31 mouse cellular contexts compared by ENCODE assay signal in the genomic region with DNA sequence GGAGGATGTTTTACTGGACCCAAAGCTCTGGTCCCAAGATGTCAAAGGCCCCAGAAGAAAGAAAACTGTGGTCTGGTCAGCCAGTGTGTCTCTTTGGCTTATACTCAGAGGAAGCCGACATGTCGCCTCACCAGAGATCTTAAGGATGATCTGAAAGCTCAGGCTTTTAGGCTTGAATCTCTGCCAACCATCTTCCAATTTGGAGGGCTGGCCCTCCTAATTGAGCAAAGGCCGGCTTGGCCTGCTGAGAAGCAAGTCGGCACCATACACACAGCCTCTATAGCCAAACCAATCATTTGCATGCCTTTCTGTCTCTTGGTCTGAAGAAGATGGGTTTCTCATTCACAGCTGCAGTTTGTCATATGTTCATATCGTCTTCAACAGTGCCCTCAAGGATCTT. TPM values are rescaled to one million over a fixed set of nuclear protein-coding genes. Genes with fewer than 3 reads are reported as not detected.
A peak's percentile ranks its signal among the peaks of the same experiment; 100 is the strongest.
DNase-seq lines count a peak whose midpoint lies in the region; ATAC-seq and TF ChIP-seq lines count a peak whose summit lies in the region.
"Had no signal": no experiment of that assay in that cellular context is flagged by ENCODE, and none has a peak within 500 bp of the region (broad histone marks: within the 10 kb centered on the region; RNA-seq: fewer than 3 reads in every experiment).

No protein-coding gene starts in this region.

- no peak for ATAC-seq in hindbrain, postnatal 0 days
- no peak for ATAC-seq in hindbrain, embryonic 12.5 days (ENCODE audit: low FRiP score)
- no peak for ATAC-seq in forebrain, embryonic 15.5 days (replicated peaks)
- ATAC-seq: activated CD4-positive, CD25-positive, alpha-beta regulatory T cell, adult 4 months; CD4-positive, CD25-positive, alpha-beta regulatory T cell, adult 4 months; intestine, postnatal 0 days; midbrain, embryonic 16.5 days had no signal

- 47% methylated on average over 5 of the region's 5 CpGs for WGBS in hindbrain, postnatal 0 days
- 84% methylated on average over 5 of the region's 5 CpGs for WGBS in hindbrain, embryonic 12.5 days
- WGBS in forebrain, embryonic 15.5 days: 20% methylated on average over 5 of the region's 5 CpGs

- H3K4me3 ChIP-seq in hindbrain, postnatal 0 days (ENCODE audit: low read length): no peak overlapping the region
- H3K4me3 ChIP-seq in hindbrain, embryonic 12.5 days: no peak overlapping the region
- no peak overlapping the region for H3K4me3 ChIP-seq in forebrain, embryonic 15.5 days
- H3K4me3 ChIP-seq: embryonic facial prominence, embryonic 13.5 days; erythroblast, embryonic 14.5 days; hindbrain, embryonic 13.5 days; left cerebral cortex, adult 2 months; limb, embryonic 15.5 days; liver, embryonic 13.5 days; midbrain, embryonic 10.5 days; myocyte; neural tube, embryonic 12.5 days had no signal

- H3K4me1 ChIP-seq in hindbrain, postnatal 0 days (ENCODE audit: insufficient read depth, low read length): peaks cover 4% of the 10 kb centered on the region
- H3K4me1 ChIP-seq in hindbrain, embryonic 12.5 days: peaks cover 15% of the 10 kb centered on the region
- peaks cover 20% of the 10 kb centered on the region for H3K4me1 ChIP-seq in forebrain, embryonic 15.5 days
- H3K4me1 ChIP-seq: liver, embryonic 13.5 days had no signal

- no peak overlapping the region for H3K27ac ChIP-seq in hindbrain, postnatal 0 days
- H3K27ac ChIP-seq in hindbrain, embryonic 12.5 days: no peak overlapping the region
- H3K27ac ChIP-seq in forebrain, embryonic 15.5 days (replicated peaks): no peak overlapping the region
- H3K27ac ChIP-seq: embryonic facial prominence, embryonic 13.5 days; hindbrain, embryonic 13.5 days; left cerebral cortex, adult 2 months; limb, embryonic 15.5 days; liver, embryonic 13.5 days; midbrain, embryonic 10.5 days; neural tube, embryonic 12.5 days had no signal

- no peak for TF ChIP-seq CTCF in hindbrain, postnatal 0 days (IDR thresholded peaks at IDR 0.05; ENCODE audit: low read depth)

- H3K9ac ChIP-seq in hindbrain, postnatal 0 days (replicated peaks; ENCODE audit: low read length): no peak overlapping the region
- H3K9ac ChIP-seq in hindbrain, embryonic 12.5 days: no peak overlapping the region
- H3K9ac ChIP-seq in forebrain, embryonic 15.5 days (replicated peaks): no peak overlapping the region
- H3K9ac ChIP-seq: embryonic facial prominence, embryonic 13.5 days; hindbrain, embryonic 13.5 days; limb, embryonic 15.5 days; liver, embryonic 13.5 days; neural tube, embryonic 12.5 days had no signal

- H3K36me3 ChIP-seq in hindbrain, postnatal 0 days (ENCODE audit: insufficient read depth, low read length): no peaks in the 10 kb centered on the region
- H3K36me3 ChIP-seq in hindbrain, embryonic 12.5 days: no peaks in the 10 kb centered on the region
- no peaks in the 10 kb centered on the region for H3K36me3 ChIP-seq in forebrain, embryonic 15.5 days
- H3K36me3 ChIP-seq: embryonic facial prominence, embryonic 13.5 days; hindbrain, embryonic 13.5 days; limb, embryonic 15.5 days; liver, embryonic 13.5 days; midbrain, embryonic 10.5 days; neural tube, embryonic 12.5 days had no signal

- H3K27me3 ChIP-seq in hindbrain, postnatal 0 days (ENCODE audit: insufficient read depth, low read length): no peaks in the 10 kb centered on the region
- H3K27me3 ChIP-seq in hindbrain, embryonic 12.5 days: 0 out of 2 replicates have a peak, but pooled peaks cover 3% of the 10 kb centered on the region
- H3K27me3 ChIP-seq in forebrain, embryonic 15.5 days: 0 out of 2 replicates have a peak, but pooled peaks cover 6% of the 10 kb centered on the region
- H3K27me3 ChIP-seq: embryonic facial prominence, embryonic 13.5 days; hindbrain, embryonic 13.5 days; limb, embryonic 15.5 days; neural tube, embryonic 12.5 days had no signal

- H3K4me2 ChIP-seq in hindbrain, postnatal 0 days (ENCODE audit: low read depth, low read length): peak overlapping the region; percentile 7; the same call in 1 of the 2 replicates
- H3K4me2 ChIP-seq in hindbrain, embryonic 12.5 days (replicated peaks): no peak overlapping the region
- H3K4me2 ChIP-seq in forebrain, embryonic 15.5 days (replicated peaks): peak overlapping the region; percentile 12; the same call in 1 of the 2 replicates
- H3K4me2 ChIP-seq: embryonic facial prominence, embryonic 13.5 days; heart, embryonic 11.5 days; hindbrain, embryonic 13.5 days; limb, embryonic 15.5 days; liver, embryonic 13.5 days; neural tube, embryonic 12.5 days had no signal

- peak; percentile 55 for DNase-seq in hindbrain, postnatal 0 days (ENCODE audit: low spot score)
- DNase-seq in retina, postnatal 1 day: peak; percentile 66
- no peak for DNase-seq in retina, embryonic 14.5 days (ENCODE audit: low spot score)
- DNase-seq in Muller cell, postnatal 12 days (ENCODE audit: inconsistent ontology term): no peak
- no peak for DNase-seq in thymus, adult 18-20 months
- DNase-seq: adrenal gland, adult 2 months; adrenal gland, postnatal 36 days; cerebellum, adult 8-10 months; gastrocnemius, postnatal 25 days; heart, adult 18-20 months; heart, postnatal 36 days; kidney, adult 9 months; kidney, postnatal 10 days; liver, embryonic 13.5 days; lung, adult 18-20 months; lung, postnatal 10 days had no signal

- no peaks in the 10 kb centered on the region for H3K9me3 ChIP-seq in hindbrain, postnatal 0 days (ENCODE audit: low read length)
- H3K9me3 ChIP-seq in hindbrain, embryonic 12.5 days (replicated peaks): no peaks in the 10 kb centered on the region
- H3K9me3 ChIP-seq in forebrain, embryonic 15.5 days: no peaks in the 10 kb centered on the region
- H3K9me3 ChIP-seq: embryonic facial prominence, embryonic 13.5 days; hindbrain, embryonic 13.5 days; limb, embryonic 15.5 days; liver, embryonic 13.5 days; midbrain, embryonic 10.5 days; neural tube, embryonic 12.5 days had no signal

RNA-seq across cellular contexts. Expression of gene Mylip, which starts 33.2 kb away (rescaled TPM):
- 13.0 and 15.1 TPM in 2 replicates for total RNA-seq in hindbrain, postnatal 0 days (2014; rRNA removed)
- 4.4 and 4.6 TPM in 2 replicates for polyA plus RNA-seq in hindbrain, postnatal 0 days (2015; fragmentation: Nextera tagmentation; extraction: Ambion mirVana)
- polyA plus RNA-seq in hindbrain, embryonic 12.5 days (2016; fragmentation: Nextera tagmentation; extraction: Ambion mirVana): 15.5 and 16.7 TPM in 2 replicates
- polyA plus RNA-seq in forebrain, embryonic 15.5 days (2015; fragmentation: Nextera tagmentation; extraction: Ambion mirVana): 4.0 and 5.2 TPM in 2 replicates

Comparison
In these comparisons a context has a peak if more than half of its experiments do, and no peak if none do; other contexts are left out.
1. DNase-seq: peak in hindbrain, postnatal 0 days (single experiment) and retina, postnatal 1 day (single experiment); none in retina, embryonic 14.5 days (single experiment), Muller cell, postnatal 12 days (single experiment) and thymus, adult 18-20 months (0 of 2).